Mouse (Mus musculus) spleen, postnatal 4 days (tissue): ENCODE results near the gene Hnrnpm.

Experiments
- DNase-seq, 2 experiments: peaks; one replicate each; pipeline ENCODE4 v3.0.0; 2022; ENCODE audit warnings: low spot score in 2 of 2

Hnrnpm gene

GRCm38 (mm10) chr17:33673837-33674236, 12.8 kb downstream of the Hnrnpm start:
- no peak for DNase-seq

DNA sequence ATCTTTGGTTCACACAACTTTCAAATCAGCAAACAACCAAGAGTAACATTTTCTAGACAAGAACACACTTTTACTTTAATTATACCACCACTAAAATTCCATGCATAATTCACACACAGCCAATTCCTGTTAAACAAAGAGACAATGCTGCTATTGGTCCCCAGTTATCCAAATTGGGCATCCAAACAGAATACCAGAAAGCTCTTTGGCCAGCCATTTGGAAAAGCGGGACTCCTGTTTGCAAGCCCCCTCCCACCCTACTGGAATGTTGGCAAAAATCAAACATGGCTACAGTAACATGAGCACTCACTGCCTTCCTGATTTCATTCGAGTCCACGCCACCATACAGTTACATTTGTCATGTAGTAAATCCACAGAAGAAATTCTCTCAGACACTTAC, 17.0 kb downstream of the Hnrnpm start:
- no peak for DNase-seq

DNA sequence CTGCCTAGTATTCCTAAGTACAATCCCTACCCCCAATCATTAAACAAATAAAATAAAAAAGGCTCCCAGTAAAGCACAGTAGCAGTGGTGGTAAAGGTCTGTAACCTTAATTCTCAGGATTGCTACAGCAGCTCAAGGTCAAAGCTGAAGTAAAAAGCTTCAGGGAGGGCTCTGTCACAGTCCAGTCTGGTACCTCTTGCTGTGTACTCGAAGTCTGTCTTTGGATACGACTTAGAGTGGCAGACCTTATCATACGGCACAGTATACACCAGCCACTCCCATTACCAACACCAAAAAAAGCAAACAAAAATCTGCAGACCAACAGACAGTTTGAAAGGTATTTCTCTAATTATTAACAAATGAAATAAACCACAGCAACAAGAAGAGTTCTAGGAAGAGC, 19.8 kb downstream of the Hnrnpm start:
- DNase-seq: no peak

DNA sequence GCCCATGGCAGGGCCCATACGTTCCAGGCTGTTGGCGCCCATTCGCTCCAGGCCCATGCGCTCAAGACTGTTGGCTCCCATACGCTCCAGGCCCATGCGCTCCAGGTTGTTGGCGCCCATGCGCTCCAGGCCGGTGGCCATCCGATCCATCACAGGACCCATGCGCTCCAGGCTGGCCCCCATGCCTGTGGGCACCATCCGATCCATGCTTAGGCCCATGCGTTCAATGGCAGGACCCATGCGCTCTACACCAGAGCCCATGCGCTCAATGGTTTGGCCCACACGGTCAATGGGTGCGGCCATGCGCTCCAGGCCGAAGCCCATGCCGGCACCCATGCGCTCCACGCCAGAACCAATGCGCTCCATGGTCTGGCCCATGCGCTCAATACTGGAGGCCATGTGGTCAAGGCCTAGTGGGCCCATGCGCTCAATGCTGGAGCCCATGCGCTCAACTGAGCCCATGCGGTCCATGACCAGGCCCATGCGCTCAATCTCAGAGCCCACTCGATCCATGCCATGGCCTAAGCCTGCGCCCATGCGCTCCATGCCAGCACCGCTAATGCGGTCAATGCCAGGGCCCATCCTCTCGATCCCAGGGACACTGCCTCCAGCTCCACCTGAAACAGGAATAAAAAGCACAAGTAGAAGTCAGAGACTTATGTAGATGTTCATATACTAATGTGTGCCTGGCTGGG, 36.7 kb downstream of the Hnrnpm start:
- no peak for DNase-seq

DNA sequence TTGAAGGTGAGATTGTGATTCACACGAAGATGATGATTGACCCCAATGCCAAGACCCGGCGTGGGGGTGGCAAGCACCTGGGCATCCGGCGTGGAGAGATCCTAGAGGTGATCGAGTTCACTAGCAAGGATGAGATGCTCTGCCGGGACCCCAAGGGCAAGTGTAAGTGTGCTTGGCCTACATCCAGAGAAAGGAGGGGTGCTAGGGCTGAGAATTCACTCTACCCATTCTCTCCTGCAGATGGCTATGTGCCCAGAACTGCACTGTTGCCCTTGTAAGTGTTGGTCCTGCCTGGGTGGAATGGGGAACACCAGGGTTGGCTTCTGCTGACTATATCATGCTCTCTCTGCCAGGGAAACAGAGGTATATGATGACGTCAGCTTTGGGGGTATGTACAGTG, 41.6 kb downstream of the Hnrnpm start:
- DNase-seq: no peak

GRCm38 (mm10) chr17:33644068-33644467, 42.6 kb downstream of the Hnrnpm start:
- DNase-seq: no peak

- DNase-seq: no peak
Measured at GRCm38 (mm10) chr17:33639743-33640142, 46.9 kb downstream of the Hnrnpm start.

- peak in 1 of 2 experiments; percentile 27 for DNase-seq
Measured at GRCm38 (mm10) chr17:33637516-33638276, 49.0 kb downstream of the Hnrnpm start, which contains the start of gene Pram1. Pram1 (plus strand) TSS chr17:33638056.

DNA sequence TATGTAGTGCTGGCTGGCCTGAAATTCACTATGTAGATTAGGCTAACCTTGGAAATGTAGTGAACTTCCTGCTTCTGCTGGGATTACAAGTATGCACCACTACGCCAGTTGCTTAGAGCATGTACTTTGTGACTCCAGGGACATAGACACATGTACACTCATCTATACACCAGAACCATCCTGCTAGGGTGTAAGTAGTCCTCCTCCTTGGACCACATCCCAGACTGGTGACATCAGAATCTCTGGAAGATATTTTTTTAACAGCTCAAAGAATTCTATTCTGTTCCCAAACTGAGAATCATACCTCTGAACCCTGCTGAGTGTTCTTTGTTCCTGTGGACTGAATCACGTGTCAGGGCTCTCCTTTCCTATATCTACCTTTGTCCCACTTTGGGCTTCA, 49.6 kb downstream of the Hnrnpm start:
- no peak for DNase-seq

DNA sequence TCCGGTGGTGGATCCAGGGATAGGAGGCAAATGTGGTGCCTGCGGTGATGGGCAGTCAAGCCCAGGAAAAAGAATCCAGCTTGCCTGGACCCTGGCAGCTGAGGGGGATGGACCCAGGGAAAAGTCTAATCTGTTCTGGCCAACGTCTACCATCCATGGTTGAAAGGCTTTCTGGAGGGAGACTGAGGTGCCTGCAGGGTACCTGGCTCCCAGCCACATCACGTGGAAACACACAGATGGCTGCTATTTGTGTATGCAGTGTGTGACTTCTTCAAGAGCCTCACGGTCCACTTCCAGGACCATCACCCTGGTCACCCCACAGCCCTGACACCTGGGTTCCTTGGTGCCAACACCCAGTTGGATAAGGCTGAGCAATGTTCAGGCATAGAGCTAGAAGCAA, 54.9 kb downstream of the Hnrnpm start:
- DNase-seq: peak in 1 of 2 experiments; percentile 50

DNA sequence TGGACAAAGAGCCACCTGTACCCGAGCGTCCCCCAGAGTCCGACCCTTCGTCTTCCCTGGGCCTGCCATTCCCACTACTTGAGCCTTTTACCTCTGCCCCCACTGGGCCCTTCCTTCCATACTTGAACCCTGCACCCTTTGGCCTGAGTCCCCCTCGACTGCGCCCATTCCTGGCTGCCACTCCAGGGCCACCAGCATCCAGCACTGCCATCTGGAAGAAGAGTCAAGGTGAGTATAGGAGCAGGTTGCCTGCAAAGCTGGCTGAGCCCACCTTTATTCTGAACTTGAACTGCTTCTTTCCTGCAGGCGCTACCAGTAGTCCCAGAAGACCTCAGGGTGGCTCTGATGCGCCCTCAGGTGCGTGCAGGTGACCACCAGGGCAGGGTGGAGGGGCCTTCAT, 55.4 kb downstream of the Hnrnpm start:
- DNase-seq: peak in 1 of 2 experiments; percentile 60

GRCm38 (mm10) chr17:33630171-33630895, 56.3 kb downstream of the Hnrnpm start:
- peak in 1 of 2 experiments; percentile 58 for DNase-seq

DNA sequence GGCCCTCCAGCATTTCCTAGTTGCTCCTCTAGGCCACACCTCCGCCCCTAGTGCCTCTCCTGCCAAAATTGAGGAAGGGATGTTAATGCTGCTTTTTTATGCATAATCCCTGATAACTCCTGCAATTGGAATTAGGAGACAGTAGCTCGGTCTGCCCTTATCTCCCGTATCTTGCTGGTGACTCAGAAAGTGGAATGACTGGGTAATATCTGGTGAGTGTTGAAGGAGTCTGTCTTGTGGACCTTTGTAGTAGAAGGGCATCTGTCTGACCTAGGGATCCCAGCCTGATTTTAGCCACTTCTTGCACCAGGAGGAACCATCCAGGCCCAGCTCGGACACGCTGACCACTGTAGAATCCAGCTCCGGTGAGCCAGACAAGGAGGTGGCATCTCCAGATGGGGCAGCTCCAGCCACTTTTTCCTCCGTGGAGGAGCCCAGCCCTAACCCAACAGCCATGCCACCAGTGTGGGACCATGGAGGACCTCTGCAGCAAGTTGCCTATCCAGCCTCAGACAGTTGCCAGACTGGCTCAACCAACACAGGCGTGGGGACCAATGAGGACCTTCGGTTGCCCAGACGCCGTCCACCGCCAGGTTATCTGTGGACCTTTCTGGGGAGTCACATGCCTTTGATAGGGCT, 57.1 kb downstream of the Hnrnpm start:
- DNase-seq: peak; percentile 25 to 68

DNA sequence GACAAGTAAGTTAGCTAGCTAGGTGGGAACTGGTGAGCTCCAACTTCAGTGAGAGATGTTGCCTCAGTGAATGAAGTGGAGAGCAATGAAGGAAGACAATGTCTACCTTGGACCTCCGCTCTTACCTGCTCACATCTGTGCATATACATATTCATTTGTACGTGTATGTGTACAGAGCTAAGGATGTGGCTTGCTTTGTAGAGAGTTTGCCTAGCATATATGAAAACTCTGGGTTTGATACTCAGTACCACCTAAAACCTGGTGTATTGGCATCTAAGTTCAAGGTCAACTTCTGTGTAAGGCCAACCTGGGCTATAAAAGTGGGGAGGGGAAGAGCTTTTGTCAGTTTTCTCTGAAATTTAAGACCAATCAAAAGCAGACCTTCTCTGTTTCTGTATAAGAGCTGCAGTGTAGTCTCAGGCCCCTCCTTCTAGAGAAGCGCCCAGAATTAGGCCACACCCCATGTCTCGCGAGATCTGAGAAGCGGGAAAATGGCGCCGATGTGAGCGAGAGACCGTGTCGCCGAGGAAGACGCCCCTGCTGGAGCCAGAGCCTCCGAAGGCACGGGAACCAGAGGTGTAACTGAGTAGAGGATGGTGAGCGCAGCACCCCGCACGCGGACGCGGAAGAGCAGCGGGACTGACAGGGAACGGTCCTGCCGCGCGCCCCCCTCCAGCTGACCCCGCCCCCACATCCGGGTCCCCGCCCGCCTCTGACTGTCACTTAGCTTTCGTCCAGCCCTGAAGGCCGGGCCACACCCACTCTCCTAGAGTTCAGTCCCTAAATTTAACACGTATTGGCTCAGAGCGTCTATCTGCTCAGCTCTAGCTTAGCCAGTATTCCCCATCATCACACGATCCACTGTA, 57.8 kb downstream of the Hnrnpm start, which contains the start of gene Zfp414:
Zfp414 (plus strand) TSS at position 470 of the 866 bp plus-strand sequence.
- peak; percentile 93 to 96 for DNase-seq

- DNase-seq: no peak
Measured at GRCm38 (mm10) chr17:33627281-33627680, 59.4 kb downstream of the Hnrnpm start.

DNA sequence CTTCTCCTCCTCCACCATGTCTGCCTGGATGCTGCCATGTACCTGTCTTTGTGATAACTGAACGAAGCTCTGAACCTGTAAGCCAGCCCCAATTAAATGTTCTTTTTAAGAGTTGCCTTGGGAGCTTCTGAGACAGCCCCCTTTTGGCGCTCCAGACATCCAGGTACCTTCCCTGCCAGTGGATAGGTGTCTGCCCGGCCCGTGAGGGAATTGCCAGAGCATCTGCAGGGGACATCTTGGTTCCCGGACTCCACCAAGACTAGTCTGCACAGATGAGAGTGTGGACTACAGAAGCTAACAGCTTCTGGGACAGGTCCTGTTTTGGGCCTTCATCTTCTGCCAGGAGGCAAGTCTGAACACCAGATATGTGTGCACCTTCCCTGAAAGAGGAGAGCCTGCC, 72.9 kb downstream of the Hnrnpm start:
- DNase-seq: peak; percentile 7 to 56

DNA sequence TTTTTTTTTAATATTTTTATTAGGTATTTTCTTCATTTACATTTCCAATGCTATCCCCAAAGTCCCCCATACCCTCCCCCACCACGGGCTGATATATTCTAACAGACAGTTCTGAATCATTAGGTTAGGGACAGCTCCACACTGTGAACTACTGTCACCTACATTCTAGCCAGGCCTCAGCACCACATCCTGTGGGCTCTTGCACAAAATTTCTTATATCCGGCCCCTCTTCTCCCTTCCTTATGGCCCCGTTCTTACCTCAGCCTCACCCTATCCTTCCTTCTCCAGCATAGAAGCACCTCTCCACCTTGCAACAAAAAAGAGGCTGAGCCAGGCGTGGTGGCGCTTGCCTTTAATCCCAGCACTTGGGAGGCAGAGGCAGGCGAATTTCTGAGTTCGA, 76.1 kb downstream of the Hnrnpm start:
- DNase-seq: peak; percentile 12 to 49

DNA sequence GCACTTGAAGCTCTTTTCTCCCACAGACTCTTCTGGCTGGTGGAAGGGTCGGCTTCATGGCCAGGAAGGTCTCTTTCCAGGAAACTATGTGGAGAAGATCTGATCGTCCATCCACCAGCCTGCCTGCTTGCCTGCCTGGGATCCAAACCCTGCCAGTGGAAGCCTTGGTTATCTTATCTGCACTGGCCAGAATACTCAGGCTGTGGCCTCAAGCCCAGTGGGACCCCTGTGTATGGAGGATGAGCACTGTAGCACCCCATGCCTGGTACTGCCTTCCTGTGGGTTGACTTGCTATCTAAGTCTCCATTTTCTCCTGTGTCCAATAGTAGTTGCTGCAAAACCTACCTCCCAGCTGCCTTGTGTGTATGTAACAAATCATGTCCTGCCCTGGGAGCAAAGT, 79.4 kb downstream of the Hnrnpm start:
- peak; percentile 12 to 53 for DNase-seq

DNA sequence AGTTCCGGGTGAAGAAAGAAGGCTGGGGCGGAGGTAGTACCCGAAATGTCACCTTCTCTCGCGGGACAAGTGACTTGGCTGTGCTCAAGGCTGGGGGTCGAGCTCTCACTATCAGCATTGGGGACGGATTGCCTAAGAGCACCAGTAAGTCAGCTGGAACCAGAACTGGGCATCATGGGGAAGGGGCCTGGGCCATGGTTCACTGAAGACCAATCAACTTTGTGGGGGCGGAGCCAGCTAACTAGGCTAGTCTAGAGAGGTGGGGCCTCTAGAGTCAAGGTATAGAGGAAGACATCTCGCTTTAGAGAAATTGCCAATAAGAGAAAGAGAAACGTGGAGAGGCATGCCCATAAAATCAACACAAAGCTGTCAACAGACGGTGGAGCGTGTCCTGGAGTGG, 84.7 kb downstream of the Hnrnpm start:
- no peak for DNase-seq

DNA sequence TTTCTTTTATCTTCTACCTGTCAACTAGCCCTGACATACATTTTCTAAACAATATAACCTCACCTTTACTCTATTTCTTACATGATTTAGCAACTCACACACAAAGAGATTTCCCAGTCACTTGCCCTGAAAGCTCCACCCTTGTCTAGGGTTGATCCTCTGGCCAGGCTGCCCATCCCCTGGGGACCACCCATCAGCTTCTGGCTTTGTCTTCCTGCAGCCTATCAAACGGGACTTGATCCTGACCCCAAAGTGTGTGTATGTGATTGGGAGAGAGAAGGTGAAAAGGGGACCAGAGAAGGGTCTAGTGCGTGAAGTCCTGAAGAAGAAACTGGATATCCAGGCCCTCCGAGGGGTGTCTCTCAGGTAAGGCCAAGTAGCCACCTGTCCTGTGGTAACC, 85.8 kb downstream of the Hnrnpm start:
- DNase-seq: no peak
